Mouse (Mus musculus): ENCODE measurements around the gene Arfgap1.

Arfgap1 gene

GRCm38 (mm10) chr2:180967010-180967763, at the start of gene Arfgap1:
TSS of gene Arfgap1 (plus strand) at chr2:180967225.
- peak; percentile 91 for DNase-seq (ENCODE audit: low spot score)

- DNase-seq (ENCODE audit: low spot score) = peak; percentile 13
These were observed 46.9 kb upstream of the Arfgap1 start for GRCm38 (mm10) chr2:180919913-180920809.

GRCm38 (mm10) chr2:180920810-180921400, 46.1 kb upstream of the Arfgap1 start, which contains the start of gene Ythdf1:
TSS of gene Ythdf1 (minus strand) at chr2:180920949.
- DNase-seq (ENCODE audit: low spot score) = peak; percentile 98

DNA sequence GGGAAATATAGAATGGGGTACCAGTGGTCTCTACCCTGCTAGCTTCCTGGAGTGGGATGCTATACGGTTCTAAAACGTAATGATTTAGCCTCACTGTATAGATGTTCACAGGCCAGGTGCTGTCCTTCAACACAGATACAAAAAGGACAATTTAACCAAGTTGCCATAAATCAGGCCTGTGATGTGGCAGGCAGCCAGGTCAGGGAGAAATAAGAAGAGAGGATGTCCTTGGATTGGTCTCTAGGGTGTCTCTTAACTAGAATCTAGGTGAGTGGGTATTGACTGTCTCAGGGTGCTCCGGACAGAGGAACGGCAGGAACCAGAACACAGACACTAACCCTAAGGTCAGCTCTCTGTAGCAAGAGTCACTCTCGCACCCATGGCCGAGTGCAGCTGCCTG, 44.3 kb upstream of the Arfgap1 start:
- DNase-seq (ENCODE audit: low spot score) = no peak

- DNase-seq (ENCODE audit: low spot score) = peak; percentile 69
These were observed 41.8 kb upstream of the Arfgap1 start for GRCm38 (mm10) chr2:180925176-180925575.

DNA sequence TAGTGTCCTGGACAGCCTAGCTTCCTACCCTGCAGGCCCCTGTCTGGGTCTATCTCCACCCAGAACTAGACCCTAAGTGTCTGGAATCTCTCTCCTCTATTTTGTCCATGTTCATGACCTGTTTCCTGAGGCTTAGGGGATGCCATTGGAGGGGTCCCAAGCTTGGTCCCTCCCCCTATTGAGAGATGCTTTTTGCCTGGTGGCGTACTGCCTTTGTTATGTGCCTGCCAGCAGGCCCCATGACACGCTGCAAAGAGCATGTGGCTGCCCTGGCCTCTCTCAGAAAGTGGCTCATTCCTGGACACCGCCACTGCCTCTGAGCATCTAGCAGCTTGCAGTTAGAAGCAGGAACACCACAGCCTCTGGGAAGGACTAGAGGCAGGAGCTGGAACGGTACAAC, 38.3 kb upstream of the Arfgap1 start, which contains the start of gene Birc7:
Gene Birc7, plus strand, starts transcription at position 301 of the 400 bp plus-strand sequence.
- DNase-seq (ENCODE audit: low spot score) = no peak

- no peak for DNase-seq (ENCODE audit: low spot score)
These were observed 34.6 kb upstream of the Arfgap1 start for GRCm38 (mm10) chr2:180932418-180932817.

DNA sequence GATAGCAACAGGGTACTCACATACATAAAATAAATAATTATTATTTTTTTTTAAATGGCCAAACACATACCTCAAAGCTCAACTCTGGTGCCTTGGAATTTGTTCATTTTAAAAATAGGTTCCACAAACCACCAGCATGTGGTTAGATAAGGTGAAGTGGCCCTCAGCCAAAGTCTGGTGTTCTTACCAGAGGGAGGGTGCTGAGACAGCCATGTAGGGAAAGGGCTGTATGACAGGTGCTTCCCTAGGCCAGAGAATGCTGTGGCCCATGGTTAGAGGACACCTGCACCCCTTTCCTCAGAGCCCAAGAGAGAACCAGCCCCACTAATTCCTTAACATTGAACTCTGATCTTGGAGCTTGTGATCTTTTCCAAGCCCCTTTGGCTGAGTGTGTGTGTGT, 26.8 kb upstream of the Arfgap1 start:
- DNase-seq (ENCODE audit: low spot score) = no peak

- DNase-seq (ENCODE audit: low spot score) = no peak
These were observed 25.2 kb upstream of the Arfgap1 start for GRCm38 (mm10) chr2:180941869-180942268.

GRCm38 (mm10) chr2:180949947-180950346, 17.1 kb upstream of the Arfgap1 start:
- no peak for DNase-seq (ENCODE audit: low spot score)

GRCm38 (mm10) chr2:180952731-180953171, 14.3 kb upstream of the Arfgap1 start:
- no peak for DNase-seq (ENCODE audit: low spot score)

GRCm38 (mm10) chr2:180953638-180954037, 13.4 kb upstream of the Arfgap1 start:
- DNase-seq (ENCODE audit: low spot score) = no peak

DNA sequence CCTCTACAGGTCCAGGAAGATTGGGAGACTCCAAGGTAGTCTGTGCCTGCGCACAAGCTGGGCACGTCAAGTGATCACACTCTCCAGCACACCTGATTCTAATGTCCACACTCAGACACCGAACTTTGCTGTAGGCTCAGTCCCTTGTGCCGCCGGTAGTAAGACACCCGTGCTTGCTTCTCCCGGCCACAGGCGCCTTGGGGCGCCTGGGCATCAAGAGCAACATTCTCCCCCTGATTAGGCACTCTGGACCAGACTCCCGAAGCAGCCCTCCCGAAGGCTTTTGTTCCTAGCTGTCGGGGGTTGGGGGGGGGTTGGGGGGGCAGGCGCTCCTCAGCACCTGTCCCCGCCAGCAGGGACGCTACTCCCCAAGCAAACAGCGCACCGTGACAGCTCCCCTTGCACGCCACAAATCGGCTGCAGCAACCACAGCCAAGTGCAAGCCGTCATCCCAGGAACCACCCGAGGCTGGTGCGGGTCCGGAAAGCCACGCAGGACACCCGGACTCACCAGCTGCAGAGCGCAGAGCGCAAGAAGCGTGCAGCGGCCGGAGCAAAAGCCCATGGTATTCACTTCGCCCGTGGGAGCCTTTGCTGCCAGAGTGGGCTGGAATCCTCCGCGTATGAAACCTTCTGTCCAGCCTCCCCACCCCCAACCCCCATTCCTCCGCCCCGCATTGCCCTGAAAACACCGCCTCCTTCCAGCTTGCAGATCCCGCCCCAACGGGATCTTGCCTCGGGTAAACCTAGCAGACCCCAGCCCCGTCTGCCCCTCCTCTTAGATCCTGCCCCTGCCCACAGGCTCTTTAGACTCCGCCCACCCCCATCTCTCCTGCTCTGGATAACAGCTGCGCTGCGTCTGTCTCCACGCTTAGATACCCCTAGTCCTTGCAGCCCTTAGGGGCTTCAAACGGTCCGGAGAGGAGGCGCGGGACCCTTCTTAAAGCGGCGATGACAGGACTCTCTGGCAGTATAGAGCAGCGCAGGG, 12.7 kb upstream of the Arfgap1 start, which contains the start of gene Nkain4:
Gene Nkain4, minus strand, starts transcription at position 639 of the 987 bp plus-strand sequence.
- peak; percentile 31 for DNase-seq (ENCODE audit: low spot score)

DNA sequence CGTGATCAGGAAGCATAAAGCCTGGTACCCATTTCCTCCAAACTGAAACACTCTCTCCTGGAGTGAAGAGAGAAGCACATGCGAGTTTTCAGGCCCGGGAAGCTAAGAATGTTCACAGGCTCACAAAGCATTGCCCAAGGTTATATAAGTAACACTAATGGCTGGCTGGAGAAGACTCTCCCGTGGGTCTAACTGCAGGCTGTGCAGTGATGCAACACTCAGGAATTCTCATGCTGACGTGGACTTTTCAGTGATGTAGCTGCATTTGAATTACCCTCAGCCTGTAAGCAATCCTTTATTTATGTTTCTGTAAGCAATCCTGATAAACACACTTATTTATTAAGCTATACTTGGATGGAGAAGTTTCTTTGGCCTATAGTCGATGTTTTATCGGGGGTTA, 7.4 kb upstream of the Arfgap1 start:
- DNase-seq (ENCODE audit: low spot score) = no peak

GRCm38 (mm10) chr2:180960187-180960586, 6.8 kb upstream of the Arfgap1 start:
- DNase-seq (ENCODE audit: low spot score) = no peak

DNA sequence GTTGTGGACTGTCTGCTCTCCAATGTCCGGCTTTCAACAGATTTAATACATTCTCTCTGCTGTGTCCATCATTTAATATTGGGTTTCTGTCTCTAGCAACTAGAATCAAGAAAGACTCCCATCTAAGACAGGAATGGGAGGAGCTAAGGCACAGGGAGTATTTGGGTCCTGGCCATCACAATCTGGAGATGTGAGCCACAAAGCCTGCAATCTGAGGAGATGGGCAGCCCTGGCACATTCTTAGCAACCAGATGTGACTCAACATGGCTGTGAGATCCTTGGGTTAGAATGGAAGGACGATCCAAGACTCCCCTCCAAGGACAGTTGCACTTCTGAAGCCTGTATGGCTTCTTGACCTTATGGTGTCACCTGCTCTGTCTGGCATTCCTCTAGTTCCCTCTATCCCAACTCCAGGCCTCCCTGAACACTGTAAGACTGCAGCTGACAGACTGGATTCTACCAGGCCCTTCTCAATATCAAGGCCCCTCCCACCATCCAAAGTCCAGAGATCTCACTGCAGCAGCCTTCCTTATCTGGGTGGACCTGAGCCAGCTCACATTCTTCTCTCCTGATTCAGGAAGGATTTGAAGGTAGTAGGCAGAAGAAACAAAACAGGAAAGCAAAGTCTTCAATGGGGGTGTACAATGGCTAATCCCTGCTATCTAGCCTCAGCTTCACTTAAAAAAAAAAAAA, 4.3 kb upstream of the Arfgap1 start:
- DNase-seq (ENCODE audit: low spot score) = no peak

GRCm38 (mm10) chr2:180963956-180964355, 3.1 kb upstream of the Arfgap1 start:
- DNase-seq (ENCODE audit: low spot score) = peak; percentile 73

GRCm38 (mm10) chr2:180966092-180966882, 738 bp upstream of the Arfgap1 start:
- no peak for DNase-seq (ENCODE audit: low spot score)

GRCm38 (mm10) chr2:180981133-180981532, 14.1 kb downstream of the Arfgap1 start:
- no peak for DNase-seq (ENCODE audit: low spot score)

DNA sequence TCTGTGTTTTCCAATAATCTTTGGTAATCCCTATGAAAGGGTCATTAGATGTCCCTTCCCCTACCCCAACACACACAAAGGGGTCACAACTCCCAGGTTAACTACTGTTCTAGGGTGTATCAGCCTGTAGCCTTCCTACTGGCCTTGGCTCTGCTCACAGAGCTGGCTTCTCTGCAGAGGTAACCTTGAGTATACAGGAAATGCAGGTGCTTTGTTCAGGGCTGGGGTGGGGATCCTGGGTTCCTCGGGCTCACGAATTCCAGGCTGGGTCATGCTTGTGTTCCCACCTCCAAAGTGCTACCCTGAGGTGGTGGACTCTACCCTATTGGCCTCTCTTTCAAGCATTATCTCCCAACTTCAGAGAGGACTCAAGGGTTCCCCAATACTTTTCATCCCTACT, 18.6 kb downstream of the Arfgap1 start:
- no peak for DNase-seq (ENCODE audit: low spot score)

Data from ovary, postnatal 36 days (tissue).